Mouse (Mus musculus): ENCODE results near the gene Rpl18a. TPM values are rescaled to one million over a fixed set of nuclear protein-coding genes. Genes with fewer than 3 reads are reported as not detected.

Gene Rpl18a
- 441 and 685 TPM in 2 replicates for polyA plus RNA-seq (2012)

GRCm38 (mm10) chr8:70897021-70897680 lies at the start of gene Rpl18a:
TSS of gene Rpl18a (minus strand) at chr8:70897412.
- Histone ChIP-seq H3K4me3 (replicated peaks) (peak within 1 kb of the TSS; percentile 90), H3K9me3 (ENCODE audit: control insufficient read depth, low read length) (peaks cover 8% of the 10 kb centered on the region; the same call in 1 of the 2 replicates), H3K4me1 (ENCODE audit: control insufficient read depth) (peaks cover 56% of the 10 kb centered on the region), H3K27me3 (ENCODE audit: control insufficient read depth) (peaks cover 22% of the 10 kb centered on the region), H3K36me3 (ENCODE audit: control insufficient read depth) (peaks cover 38% of the 10 kb centered on the region)
- no peak for TF ChIP-seq GATA1 (IDR thresholded peaks at IDR 0.05; ENCODE audit: low read length)
- no peak for TF ChIP-seq TAL1 (IDR thresholded peaks at IDR 0.05; ENCODE audit: low read length)

GRCm38 (mm10) chr8:70943187-70943586 lies 46.0 kb upstream of the Rpl18a start:
- Histone ChIP-seq H3K4me3 (replicated peaks) (no peak overlapping the region), H3K4me1 (ENCODE audit: control insufficient read depth) (no peaks in the 10 kb centered on the region), H3K9me3 (ENCODE audit: control insufficient read depth, low read length) (no peaks in the 10 kb centered on the region), H3K36me3 (ENCODE audit: control insufficient read depth) (no peaks in the 10 kb centered on the region), H3K27me3 (ENCODE audit: control insufficient read depth) (peaks cover 2% of the 10 kb centered on the region; the same call in 1 of the 2 replicates)
- no peak for TF ChIP-seq GATA1 (IDR thresholded peaks at IDR 0.05; ENCODE audit: low read length)
- no peak for TF ChIP-seq TAL1 (IDR thresholded peaks at IDR 0.05; ENCODE audit: low read length)

GRCm38 (mm10) chr8:70941478-70941877 lies 44.3 kb upstream of the Rpl18a start:
- Histone ChIP-seq H3K4me3 (replicated peaks) (no peak overlapping the region), H3K9me3 (ENCODE audit: control insufficient read depth, low read length) (no peaks in the 10 kb centered on the region), H3K4me1 (ENCODE audit: control insufficient read depth) (no peaks in the 10 kb centered on the region), H3K27me3 (ENCODE audit: control insufficient read depth) (peaks cover 4% of the 10 kb centered on the region; the same call in 1 of the 2 replicates), H3K36me3 (ENCODE audit: control insufficient read depth) (no peaks in the 10 kb centered on the region)
- no peak for TF ChIP-seq GATA1 (IDR thresholded peaks at IDR 0.05; ENCODE audit: low read length)
- no peak for TF ChIP-seq TAL1 (IDR thresholded peaks at IDR 0.05; ENCODE audit: low read length)

GRCm38 (mm10) chr8:70937200-70937599 lies 40.0 kb upstream of the Rpl18a start:
- Histone ChIP-seq H3K4me1 (ENCODE audit: control insufficient read depth) (no peaks in the 10 kb centered on the region), H3K27me3 (ENCODE audit: control insufficient read depth) (peaks cover 12% of the 10 kb centered on the region), H3K4me3 (replicated peaks) (no peak overlapping the region), H3K9me3 (ENCODE audit: control insufficient read depth, low read length) (no peaks in the 10 kb centered on the region), H3K36me3 (ENCODE audit: control insufficient read depth) (no peaks in the 10 kb centered on the region)
- no peak for TF ChIP-seq GATA1 (IDR thresholded peaks at IDR 0.05; ENCODE audit: low read length)
- TF ChIP-seq TAL1 (IDR thresholded peaks at IDR 0.05; ENCODE audit: low read length), result no peak

- H3K36me3 ChIP-seq (ENCODE audit: control insufficient read depth), result no peaks in the 10 kb centered on the region
- TF ChIP-seq GATA1 (IDR thresholded peaks at IDR 0.05; ENCODE audit: low read length) (no peak), TAL1 (IDR thresholded peaks at IDR 0.05; ENCODE audit: low read length) (no peak)
These were observed 37.6 kb upstream of the Rpl18a start for GRCm38 (mm10) chr8:70934786-70935185.

GRCm38 (mm10) chr8:70933036-70933435 lies 35.8 kb upstream of the Rpl18a start:
- Histone ChIP-seq H3K27me3 (ENCODE audit: control insufficient read depth) (peaks cover 9% of the 10 kb centered on the region; the same call in 1 of the 2 replicates), H3K36me3 (ENCODE audit: control insufficient read depth) (no peaks in the 10 kb centered on the region), H3K4me1 (ENCODE audit: control insufficient read depth) (peaks cover 8% of the 10 kb centered on the region), H3K9me3 (ENCODE audit: control insufficient read depth, low read length) (no peaks in the 10 kb centered on the region), H3K4me3 (replicated peaks) (no peak overlapping the region)
- TF ChIP-seq GATA1 (IDR thresholded peaks at IDR 0.05; ENCODE audit: low read length) (no peak), TAL1 (IDR thresholded peaks at IDR 0.05; ENCODE audit: low read length) (no peak)

More at GRCm38 (mm10) chr8:70934786-70935185, 37.6 kb upstream of the Rpl18a start:
- H3K4me3 ChIP-seq (replicated peaks), result no peak overlapping the region
- no peaks in the 10 kb centered on the region for H3K4me1 ChIP-seq (ENCODE audit: control insufficient read depth)
- peaks cover 9% of the 10 kb centered on the region; the same call in 1 of the 2 replicates for H3K27me3 ChIP-seq (ENCODE audit: control insufficient read depth)
- H3K9me3 ChIP-seq (ENCODE audit: control insufficient read depth, low read length), result no peaks in the 10 kb centered on the region

GRCm38 (mm10) chr8:70931731-70932130 lies 34.5 kb upstream of the Rpl18a start:
- H3K4me3 ChIP-seq (replicated peaks), result no peak overlapping the region
- H3K27me3 ChIP-seq (ENCODE audit: control insufficient read depth), result peaks cover 9% of the 10 kb centered on the region; the same call in 1 of the 2 replicates
- no peaks in the 10 kb centered on the region for H3K36me3 ChIP-seq (ENCODE audit: control insufficient read depth)
- H3K9me3 ChIP-seq (ENCODE audit: control insufficient read depth, low read length), result no peaks in the 10 kb centered on the region
- H3K4me1 ChIP-seq (ENCODE audit: control insufficient read depth), result peaks cover 8% of the 10 kb centered on the region
- TF ChIP-seq GATA1 (IDR thresholded peaks at IDR 0.05; ENCODE audit: low read length) (no peak), TAL1 (IDR thresholded peaks at IDR 0.05; ENCODE audit: low read length) (no peak)

GRCm38 (mm10) chr8:70928778-70929322 lies 31.6 kb upstream of the Rpl18a start:
- Histone ChIP-seq H3K4me3 (replicated peaks) (no peak overlapping the region), H3K36me3 (ENCODE audit: control insufficient read depth) (no peaks in the 10 kb centered on the region), H3K4me1 (ENCODE audit: control insufficient read depth) (peaks cover 8% of the 10 kb centered on the region), H3K9me3 (ENCODE audit: control insufficient read depth, low read length) (no peaks in the 10 kb centered on the region), H3K27me3 (ENCODE audit: control insufficient read depth) (no peaks in the 10 kb centered on the region)
- TF ChIP-seq GATA1 (IDR thresholded peaks at IDR 0.05; ENCODE audit: low read length) (no peak), TAL1 (IDR thresholded peaks at IDR 0.05; ENCODE audit: low read length) (no peak)

- H3K36me3 ChIP-seq (ENCODE audit: control insufficient read depth), result no peaks in the 10 kb centered on the region
- TF ChIP-seq TAL1 (IDR thresholded peaks at IDR 0.05; ENCODE audit: low read length) (no peak), GATA1 (IDR thresholded peaks at IDR 0.05; ENCODE audit: low read length) (no peak)
- H3K27me3 ChIP-seq (ENCODE audit: control insufficient read depth), result no peaks in the 10 kb centered on the region
- H3K4me3 ChIP-seq (replicated peaks), result no peak overlapping the region
- no peaks in the 10 kb centered on the region for H3K9me3 ChIP-seq (ENCODE audit: control insufficient read depth, low read length)
- peaks cover 8% of the 10 kb centered on the region for H3K4me1 ChIP-seq (ENCODE audit: control insufficient read depth)
These were observed 30.9 kb upstream of the Rpl18a start for GRCm38 (mm10) chr8:70928096-70928495.

Measured in erythroblast, embryonic 14.5 days (primary cell).